Mouse (Mus musculus) frontal cortex, postnatal 10 days (tissue): ENCODE measurements around the gene Kcnc4.

Source experiments
- DNase-seq, 2 experiments: peaks; one replicate each; pipeline ENCODE4 v3.0.0; 2022; ENCODE audit warnings: low spot score in 2 of 2, mixed read lengths in 1 of 2

Gene Kcnc4

GRCm38 (mm10) chr3:107459196-107459772, at the start of gene Kcnc4:
TSS of gene Kcnc4 (minus strand) at chr3:107459552.
- no peak for DNase-seq

- DNase-seq: no peak
These were observed 49.3 kb upstream of the Kcnc4 start for GRCm38 (mm10) chr3:107508696-107509095.

- no peak for DNase-seq
These were observed 48.6 kb upstream of the Kcnc4 start for GRCm38 (mm10) chr3:107507966-107508365.

GRCm38 (mm10) chr3:107506531-107506930, 47.2 kb upstream of the Kcnc4 start:
- DNase-seq: no peak

GRCm38 (mm10) chr3:107505464-107506367, 46.4 kb upstream of the Kcnc4 start:
- DNase-seq: no peak

GRCm38 (mm10) chr3:107504542-107504941, 45.2 kb upstream of the Kcnc4 start:
- no peak for DNase-seq

- DNase-seq: no peak
These were observed 44.4 kb upstream of the Kcnc4 start for GRCm38 (mm10) chr3:107503716-107504115.

GRCm38 (mm10) chr3:107501702-107502151, 42.4 kb upstream of the Kcnc4 start:
- DNase-seq: no peak

GRCm38 (mm10) chr3:107500301-107500700, 40.9 kb upstream of the Kcnc4 start:
- DNase-seq: no peak

- DNase-seq: no peak
These were observed 36.9 kb upstream of the Kcnc4 start for GRCm38 (mm10) chr3:107496086-107496850.

GRCm38 (mm10) chr3:107495524-107495923, 36.2 kb upstream of the Kcnc4 start:
- no peak for DNase-seq

- DNase-seq: peak; percentile 84 to 86
These were observed 32.1 kb upstream of the Kcnc4 start for GRCm38 (mm10) chr3:107491459-107491858.

- DNase-seq: no peak
These were observed 29.3 kb upstream of the Kcnc4 start for GRCm38 (mm10) chr3:107488637-107489036.

- peak; percentile 60 to 70 for DNase-seq
These were observed 23.9 kb upstream of the Kcnc4 start for GRCm38 (mm10) chr3:107483290-107483689.

GRCm38 (mm10) chr3:107480660-107481059, 21.3 kb upstream of the Kcnc4 start:
- no peak for DNase-seq

- DNase-seq: peak in 1 of 2 experiments; percentile 47
These were observed 12.8 kb upstream of the Kcnc4 start for GRCm38 (mm10) chr3:107472198-107472597.

- DNase-seq: no peak
These were observed 9.7 kb upstream of the Kcnc4 start for GRCm38 (mm10) chr3:107469059-107469458.

GRCm38 (mm10) chr3:107468106-107468505, 8.8 kb upstream of the Kcnc4 start:
- DNase-seq: no peak

GRCm38 (mm10) chr3:107466577-107466976, 7.2 kb upstream of the Kcnc4 start:
- peak; percentile 57 to 79 for DNase-seq

- DNase-seq: peak in 1 of 2 experiments; percentile 79
These were observed 2.8 kb upstream of the Kcnc4 start for GRCm38 (mm10) chr3:107462160-107462559.

GRCm38 (mm10) chr3:107459773-107460431, 550 bp upstream of the Kcnc4 start:
- DNase-seq: peak in 1 of 2 experiments; percentile 43
